Mouse (Mus musculus): ENCODE results near the gene Ggn.
A peak's percentile ranks its signal among the peaks of the same experiment; 100 is the strongest.
"Not testable (repeated sequence)": the region's sequence is repeated elsewhere in the genome, so short reads cannot be mapped to it uniquely, and the experiment has no call there.

Ggn gene

GRCm38 (mm10) chr7:29212775-29213560 lies 43.0 kb downstream of the Ggn start:
- DNase-seq = not testable (repeated sequence)

DNA sequence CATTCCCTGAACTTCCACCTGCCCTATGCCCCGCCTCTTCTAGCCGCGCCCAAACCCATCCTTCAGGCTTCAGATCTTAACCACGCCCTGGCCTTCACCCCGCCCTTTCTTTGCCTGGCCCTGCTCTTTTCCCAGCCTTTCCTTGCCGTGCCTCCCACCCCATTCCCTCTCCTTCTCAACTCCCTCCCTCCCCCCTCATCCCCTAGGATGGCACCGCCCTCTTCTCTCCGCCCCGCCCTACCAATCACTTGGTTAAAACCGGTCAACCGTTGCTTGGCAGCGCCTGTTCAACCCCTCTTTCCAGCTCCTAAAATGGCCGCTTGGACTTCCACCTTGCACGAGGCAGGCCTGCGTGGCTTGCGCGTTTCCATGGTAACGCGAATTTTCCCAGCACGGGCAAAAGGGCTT lies 43.7 kb downstream of the Ggn start, which contains the start of gene Catsperg1:
Catsperg1 (minus strand) TSS at position 361 of the 408 bp plus-strand sequence.
- peak; percentile 64 for DNase-seq

DNA sequence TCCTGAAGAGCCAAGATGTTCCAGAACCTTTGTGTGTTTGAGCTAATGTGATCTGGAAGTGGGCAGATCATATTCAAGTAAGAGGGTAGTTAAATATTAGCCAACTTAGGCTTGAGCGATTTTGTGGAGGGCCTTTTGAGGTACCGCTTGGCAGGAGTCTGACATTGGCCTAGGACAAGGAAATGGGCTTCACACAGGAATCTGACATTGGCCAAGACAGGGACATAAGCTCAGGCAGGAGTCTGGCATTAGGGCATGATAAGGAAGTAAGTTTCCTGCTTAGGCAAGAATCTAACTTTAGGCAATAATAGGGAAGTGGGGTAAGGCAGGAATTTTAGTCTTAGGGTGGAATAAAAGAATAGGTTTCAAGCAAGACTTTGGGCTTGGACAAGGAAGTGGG lies 44.2 kb downstream of the Ggn start:
- peak; percentile 43 for DNase-seq

GRCm38 (mm10) chr7:29214846-29215245 lies 44.8 kb downstream of the Ggn start:
- no peak for DNase-seq
